Comparison of ENCODE assay signal across 14 mouse cellular contexts in genomic region chr8:47212124-47212523, GRCm38 (mm10).
"Had no signal": no experiment of that assay in that cellular context is flagged by ENCODE, and none has a peak within 500 bp of the region (broad histone marks: within the 10 kb centered on the region; RNA-seq: fewer than 3 reads in every experiment).

No protein-coding gene starts in this region.

- H3K27ac ChIP-seq: intestine, embryonic 15.5 days; liver, embryonic 12.5 days; midbrain, embryonic 10.5 days had no signal

- H3K36me3 ChIP-seq: intestine, embryonic 15.5 days; limb, embryonic 15.5 days; liver, embryonic 12.5 days; midbrain, embryonic 10.5 days had no signal

- DNase-seq: kidney, postnatal 14 days; lung, embryonic 14.5 days; lung, postnatal 10 days; lung, postnatal 4 days; midbrain, embryonic 14.5 days; right cerebral cortex, postnatal 4 days; spleen, adult 18-20 months; thymus, adult 18-20 months; thymus, postnatal 14 days had no signal

- ATAC-seq: intestine, embryonic 15.5 days; liver, embryonic 12.5 days had no signal

- H3K9me3 ChIP-seq: intestine, embryonic 15.5 days; limb, embryonic 15.5 days; liver, embryonic 12.5 days; midbrain, embryonic 10.5 days had no signal

- H3K4me3 ChIP-seq: intestine, embryonic 15.5 days; limb, embryonic 15.5 days; liver, embryonic 12.5 days; midbrain, embryonic 10.5 days; myocyte had no signal

- H3K27me3 ChIP-seq: intestine, embryonic 15.5 days; limb, embryonic 15.5 days; liver, embryonic 12.5 days had no signal

- H3K4me2 ChIP-seq: intestine, embryonic 15.5 days; limb, embryonic 15.5 days; liver, embryonic 12.5 days; lung, embryonic 14.5 days had no signal

- H3K9ac ChIP-seq: intestine, embryonic 15.5 days; limb, embryonic 15.5 days; liver, embryonic 12.5 days; lung, embryonic 14.5 days had no signal

- H3K4me1 ChIP-seq: intestine, embryonic 15.5 days; liver, embryonic 12.5 days had no signal
